Mouse (Mus musculus): ENCODE data around the gene Il1rl2.

DNA sequence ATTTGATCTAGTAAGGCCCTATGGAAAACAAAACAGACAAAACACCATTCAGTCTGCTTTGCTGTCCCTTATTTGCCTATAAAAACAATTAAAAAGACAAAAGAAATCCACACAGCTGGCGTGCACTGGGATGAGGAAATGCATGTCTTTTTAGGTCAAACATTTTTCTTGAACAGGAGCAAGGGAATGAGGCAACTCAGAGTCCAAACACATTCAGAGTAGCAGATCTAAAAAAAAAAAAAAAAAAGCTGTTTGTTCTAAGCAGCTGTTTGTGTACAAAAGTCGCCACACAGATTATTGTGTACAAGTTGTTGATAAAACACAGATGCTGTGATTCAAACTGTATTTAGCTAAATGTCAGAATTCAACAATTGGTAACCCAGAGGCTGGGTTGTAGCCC is 33.5 kb downstream of the Il1rl2 start:
- TF ChIP-seq CTCF (IDR thresholded peaks at IDR 0.05; ENCODE audit: control insufficient read depth, insufficient read depth, insufficient read length) (no peak), MAX (IDR thresholded peaks at IDR 0.05) (no peak)

Data from C2C12 (cell line).